Mouse (Mus musculus): ENCODE results near the gene Olfr103.

- TF ChIP-seq CTCF (IDR thresholded peaks at IDR 0.05; ENCODE audit: low read depth), result no peak
- TF ChIP-seq EP300 (IDR thresholded peaks at IDR 0.05; ENCODE audit: low read depth), result no peak
Measured at GRCm38 (mm10) chr17:37304213-37304612, 35.3 kb downstream of the Olfr103 start, which contains the start of gene Olfr101.
